Mouse (Mus musculus) limb, embryonic 12.5 days (tissue): ENCODE results near the gene Celsr3. TPM values are rescaled to one million over a fixed set of nuclear protein-coding genes. Genes with fewer than 3 reads are reported as not detected.
A peak's percentile ranks its signal among the peaks of the same experiment; 100 is the strongest.

Experiments used
- ATAC-seq: fragments of 200-750 bp; cut with Nextera tagmentation; 2 replicates; pipeline ENCODE4 v1.8.0; 2017; ENCODE audit warnings: low read depth, moderate TSS enrichment; ENCODE audit not compliant: insufficient number of reproducible peaks, insufficient read depth, low FRiP score, low TSS enrichment
- H3K27ac ChIP-seq: fragments of 300-500 bp; sonication (generic); 2 replicates; pipeline ENCODE4 v1.5.1; 2016; ENCODE audit warnings: mild to moderate bottlenecking, moderate library complexity
- H3K27me3 ChIP-seq: fragments of 300-500 bp; sonication (generic); 2 replicates; pipeline ENCODE4 v1.6.1; 2016; ENCODE audit warnings: mild to moderate bottlenecking, moderate library complexity
- H3K36me3 ChIP-seq: fragments of 300-500 bp; sonication (generic); 2 replicates; pipeline ENCODE4 v1.6.1; 2016; ENCODE audit warnings: mild to moderate bottlenecking, moderate library complexity
- H3K4me1 ChIP-seq: fragments of 300-500 bp; sonication (generic); replicated peaks from 2 replicates; pipeline ENCODE4 v1.6.1; 2016
- H3K4me2 ChIP-seq: fragments of 300-500 bp; sonication (generic); 2 replicates; pipeline ENCODE4 v1.6.1; 2016; ENCODE audit warnings: mild to moderate bottlenecking, moderate library complexity
- H3K4me3 ChIP-seq: fragments of 300-500 bp; sonication (generic); replicated peaks from 2 replicates; pipeline ENCODE4 v1.5.1; 2016; ENCODE audit warnings: mild to moderate bottlenecking
- H3K9ac ChIP-seq: fragments of 300-500 bp; sonication (generic); replicated peaks from 2 replicates; pipeline ENCODE4 v1.6.1; 2016; ENCODE audit warnings: mild to moderate bottlenecking, moderate library complexity
- H3K9me3 ChIP-seq: fragments of 300-500 bp; sonication (generic); 2 replicates; pipeline ENCODE4 v1.6.1; 2016; ENCODE audit warnings: mild to moderate bottlenecking, moderate library complexity
- WGBS: fragments of 180-500 bp; shearing (Covaris S2); methylation state at CpG from one replicate; pipeline ENCODE4 v1.1.7; 2016; 5-methylcytosine and 5-hydroxymethylcytosine counted together
- microRNA-seq: library from miRNA; unstranded; fragments of <30 nt; microRNA quantifications from one replicate; pipeline ENCODE4, GENCODE M21; 2017
- polyA plus RNA-seq: library from polyadenylated mRNA; unstranded; fragments of >200 nt; fragmentation: Nextera tagmentation; extraction: Ambion mirVana; gene quantifications from 2 replicates; pipeline ENCODE4 v1.2.1, GENCODE M21; 2016

The Celsr3 gene
- polyA plus RNA-seq, 1 experiment from 2014 or later, result 0.30 TPM

GRCm38 (mm10) chr9:108855335-108855734 lies 29.2 kb downstream of the Celsr3 start:
- WGBS, result 52% methylated on average over 5 of the region's 5 CpGs
- Histone ChIP-seq H3K4me1 (peaks cover 17% of the 10 kb centered on the region), H3K27ac (no peak overlapping the region), H3K4me2 (peak overlapping the region; percentile 65), H3K9me3 (no peaks in the 10 kb centered on the region), H3K4me3 (no peak overlapping the region; the same call in 1 of the 2 replicates), H3K9ac (no peak overlapping the region; the same call in 1 of the 2 replicates), H3K27me3 (no peaks in the 10 kb centered on the region), H3K36me3 (peaks cover 39% of the 10 kb centered on the region)
- ATAC-seq, result no peak

- H3K36me3 ChIP-seq, result peaks cover 55% of the 10 kb centered on the region
- no peak for ATAC-seq
- H3K9ac ChIP-seq, result no peak overlapping the region
- H3K4me1 ChIP-seq, result peaks cover 9% of the 10 kb centered on the region; the same call in 1 of the 2 replicates
- 81% methylated on average over 8 of the region's 8 CpGs for WGBS
- H3K4me3 ChIP-seq, result no peak overlapping the region
- H3K27ac ChIP-seq, result no peak overlapping the region
- no peaks in the 10 kb centered on the region for H3K27me3 ChIP-seq
- no peak overlapping the region for H3K4me2 ChIP-seq
- H3K9me3 ChIP-seq, result no peaks in the 10 kb centered on the region
These were observed 32.8 kb downstream of the Celsr3 start for GRCm38 (mm10) chr9:108858792-108859527.

Small RNAs within 50 kb of the gene (microRNA-seq; reads per million reads assigned to microRNA genes)
- gene Gm23156, result not detected

Other genes with a start within 250 kb of the Celsr3 start
- gene Wdr6, start 247.6 kb upstream of the Celsr3 start, polyA plus RNA-seq, result 237 TPM in 2 replicates
- 11.6 and 11.7 TPM in 2 replicates for gene P4htm, start 228.7 kb upstream of the Celsr3 start, polyA plus RNA-seq
- gene Arih2, start 176.9 kb upstream of the Celsr3 start, polyA plus RNA-seq, result 54.6 and 61.3 TPM in 2 replicates
- 40.7 and 43.2 TPM in 2 replicates for gene Slc25a20, start 164.2 kb upstream of the Celsr3 start, polyA plus RNA-seq
- gene Prkar2a, start 137.0 kb upstream of the Celsr3 start, polyA plus RNA-seq, result 34.8 and 35.5 TPM in 2 replicates
- 144 and 146 TPM in 2 replicates for gene Ip6k2, start 42.5 kb upstream of the Celsr3 start, polyA plus RNA-seq
- gene Nckipsd, start 18.0 kb upstream of the Celsr3 start, polyA plus RNA-seq, result 19.3 and 21.6 TPM in 2 replicates
- 16.3 and 20.1 TPM in 2 replicates for gene Slc26a6, start 27.0 kb downstream of the Celsr3 start, polyA plus RNA-seq
- not detected in 2 replicates for gene Tmem89, start 88.3 kb downstream of the Celsr3 start, polyA plus RNA-seq
- 439 and 444 TPM in 2 replicates for gene Uqcrc1, start 110.3 kb downstream of the Celsr3 start, polyA plus RNA-seq
- gene Col7a1, start 127.3 kb downstream of the Celsr3 start, polyA plus RNA-seq, result 8.0 TPM in 2 replicates
- 0.37 TPM in 1 of 2 replicates, not detected in the other for gene Ucn2, start 159.7 kb downstream of the Celsr3 start, polyA plus RNA-seq
- 13.4 and 16.3 TPM in 2 replicates for gene Pfkfb4, start 165.5 kb downstream of the Celsr3 start, polyA plus RNA-seq
- gene Shisa5, start 212.2 kb downstream of the Celsr3 start, polyA plus RNA-seq, result 49.1 and 55.2 TPM in 2 replicates
- 7.1 and 7.5 TPM in 2 replicates for gene Trex1, start 233.4 kb downstream of the Celsr3 start, polyA plus RNA-seq
- gene Atrip, start 247.8 kb downstream of the Celsr3 start, polyA plus RNA-seq, result 31.6 and 33.4 TPM in 2 replicates